Mouse (Mus musculus) forebrain, embryonic 10.5 days (tissue): ENCODE measurements around the gene Apex1. TPM values are rescaled to one million over a fixed set of nuclear protein-coding genes. Genes with fewer than 3 reads are reported as not detected.
A peak's percentile ranks its signal among the peaks of the same experiment; 100 is the strongest.
"Not testable (repeated sequence)": the region's sequence is repeated elsewhere in the genome, so short reads cannot be mapped to it uniquely, and the experiment has no call there.

Source experiments
- DNase-seq: peaks from one replicate; pipeline ENCODE4 v3.0.0-alpha.2; 2017; ENCODE audit warnings: low spot score; ENCODE audit errors: extremely low spot score
- H3K27ac ChIP-seq: fragments of 300-500 bp; sonication (generic); 2 replicates; pipeline ENCODE4 v1.5.1; 2016; ENCODE audit warnings: mild to moderate bottlenecking
- H3K27me3 ChIP-seq: fragments of 300-500 bp; sonication (generic); 2 replicates; pipeline ENCODE4 v1.6.1; 2016; ENCODE audit warnings: mild to moderate bottlenecking; ENCODE audit not compliant: poor library complexity, severe bottlenecking
- H3K36me3 ChIP-seq: fragments of 300-500 bp; sonication (generic); replicated peaks from 2 replicates; pipeline ENCODE4 v1.6.1; 2016; ENCODE audit warnings: mild to moderate bottlenecking, moderate library complexity
- H3K4me1 ChIP-seq: fragments of 300-500 bp; sonication (generic); 2 replicates; pipeline ENCODE4 v1.6.1; 2016
- H3K4me3 ChIP-seq: fragments of 300-500 bp; sonication (generic); 2 replicates; pipeline ENCODE4 v1.5.1; 2016; ENCODE audit warnings: mild to moderate bottlenecking, moderate library complexity
- H3K9me3 ChIP-seq: fragments of 300-500 bp; sonication (generic); 2 replicates; pipeline ENCODE4 v1.6.1; 2016; ENCODE audit warnings: mild to moderate bottlenecking, moderate library complexity
- WGBS: fragments of 180-500 bp; shearing (Covaris S2); methylation state at CpG from one replicate; pipeline ENCODE4 v1.1.7; 2016; 5-methylcytosine and 5-hydroxymethylcytosine counted together
- polyA plus RNA-seq: library from polyadenylated mRNA; unstranded; fragments of >200 nt; fragmentation: Nextera tagmentation; extraction: Ambion mirVana; gene quantifications from 2 replicates; pipeline ENCODE4 v1.2.1, GENCODE M21; 2016

Apex1 gene
- polyA plus RNA-seq, 1 experiment from 2014 or later = 503 TPM

DNA sequence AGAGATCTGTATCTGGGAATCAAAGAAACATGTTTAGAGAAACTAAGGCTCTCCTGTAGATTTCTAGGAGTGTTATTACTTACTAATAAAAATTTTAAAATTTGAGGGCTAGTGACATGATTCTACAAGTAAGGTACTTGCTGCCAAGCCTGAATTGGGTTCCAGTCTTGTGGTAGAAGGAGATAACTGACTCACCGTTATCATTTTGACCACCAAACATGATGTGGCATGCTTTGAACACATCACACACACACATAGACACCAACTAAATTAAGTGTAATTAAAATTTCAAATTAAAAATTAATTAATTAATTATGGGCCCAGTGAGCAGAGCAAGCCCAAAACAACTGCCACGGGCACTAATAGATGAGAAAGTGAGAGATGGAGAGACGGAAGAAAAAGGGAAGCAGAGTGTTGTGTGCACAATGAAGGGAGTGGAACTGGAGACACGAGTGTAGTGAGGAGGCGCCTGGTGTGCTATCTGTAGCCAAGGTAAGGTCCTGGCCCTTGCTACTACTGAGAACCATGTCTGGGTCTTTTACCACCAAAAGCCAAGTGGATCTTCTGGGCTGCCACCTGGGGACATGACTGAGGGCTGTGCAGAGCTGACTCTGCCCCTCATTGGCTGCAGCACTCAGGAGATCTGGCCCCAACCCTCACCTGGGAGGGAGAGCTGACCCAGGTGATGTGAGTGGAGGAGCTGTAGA is 33.7 kb downstream of the Apex1 start:
- not testable (repeated sequence) for DNase-seq, H3K27ac ChIP-seq
- WGBS = 94% methylated on average over 5 of the region's 5 CpGs

GRCm38 (mm10) chr14:50968216-50968980 is 43.6 kb downstream of the Apex1 start:
- Histone ChIP-seq H3K27ac (no peak overlapping the region), H3K36me3 (no peaks in the 10 kb centered on the region), H3K4me3 (no peak overlapping the region), H3K4me1 (peaks cover 34% of the 10 kb centered on the region), H3K9me3 (peaks cover 5% of the 10 kb centered on the region; the same call in 1 of the 2 replicates), H3K27me3 (no peaks in the 10 kb centered on the region)
- WGBS = 83% methylated on average over 5 of the region's 5 CpGs
- no peak for DNase-seq

More for the DNA sequence above, 33.7 kb downstream of the Apex1 start:
- not testable (repeated sequence) for H3K36me3 ChIP-seq, H3K4me1 ChIP-seq, H3K4me3 ChIP-seq, H3K27me3 ChIP-seq, H3K9me3 ChIP-seq

GRCm38 (mm10) chr14:50969041-50969440 is 44.3 kb downstream of the Apex1 start:
- H3K27ac ChIP-seq = peak overlapping the region; percentile 74
- no peak for DNase-seq
- H3K36me3 ChIP-seq = no peaks in the 10 kb centered on the region
- WGBS = 7% methylated on average over 1 of the region's 1 CpGs
- 0 out of 2 replicates have a peak overlapping the region, but pooled peaks have one; percentile 29 for H3K4me3 ChIP-seq
- H3K4me1 ChIP-seq = peaks cover 39% of the 10 kb centered on the region
- H3K27me3 ChIP-seq = no peaks in the 10 kb centered on the region
- peaks cover 5% of the 10 kb centered on the region; the same call in 1 of the 2 replicates for H3K9me3 ChIP-seq

DNA sequence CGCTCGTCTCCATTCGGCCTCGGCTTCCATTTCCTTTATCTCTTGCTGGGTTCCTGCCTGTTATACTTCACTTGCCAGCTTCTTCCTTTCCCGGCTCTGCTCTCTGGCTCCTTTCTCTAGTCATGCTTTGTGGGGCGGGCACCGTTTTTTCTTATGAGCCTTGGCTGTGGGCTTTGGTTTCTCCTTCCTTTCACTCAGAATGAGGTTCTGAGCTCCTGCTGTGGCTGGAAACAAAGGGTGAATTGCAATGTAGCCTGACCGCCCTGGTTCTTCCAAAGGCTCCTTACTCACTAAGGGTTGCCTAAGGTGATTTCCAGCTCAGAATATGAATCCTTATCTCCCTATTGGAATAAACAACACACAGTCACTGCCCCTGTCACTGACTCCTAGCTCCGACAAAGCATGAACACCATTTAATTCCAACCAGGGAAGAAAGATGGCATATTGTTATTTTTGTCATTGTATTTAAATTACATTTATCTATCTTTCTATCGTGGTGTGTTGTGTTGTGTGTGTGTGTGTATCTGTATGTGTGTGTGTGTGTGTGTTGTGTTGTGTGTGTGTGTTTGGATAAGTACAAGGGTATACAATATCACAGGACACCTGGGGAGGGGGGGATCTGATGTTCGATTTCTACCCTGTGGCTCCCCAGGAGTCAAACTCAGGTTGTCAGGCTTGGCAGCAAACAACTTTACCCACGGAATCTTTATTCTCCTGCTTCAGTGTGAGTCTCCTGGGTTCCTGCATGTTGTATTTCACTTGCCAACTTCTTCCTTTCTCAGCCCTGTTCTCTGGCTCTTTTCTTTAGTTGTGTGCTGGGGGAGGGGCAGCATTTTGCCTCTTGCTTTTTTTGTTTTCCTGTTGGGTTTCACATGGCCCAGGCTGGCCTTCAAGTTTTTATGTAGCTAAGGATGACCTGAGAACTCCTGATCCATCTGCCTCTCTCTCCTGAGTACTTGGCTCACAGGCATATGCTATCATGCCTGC is 45.1 kb downstream of the Apex1 start:
- peak; percentile 54 for DNase-seq
- Histone ChIP-seq H3K9me3 (no peaks in the 10 kb centered on the region; the same call in 1 of the 2 replicates), H3K27me3 (no peaks in the 10 kb centered on the region), H3K27ac (peak overlapping the region; percentile 74), H3K4me1 (peaks cover 40% of the 10 kb centered on the region), H3K36me3 (no peaks in the 10 kb centered on the region), H3K4me3 (peak overlapping the region; percentile 29; the same call in 1 of the 2 replicates)
- 15% methylated on average over 12 of the region's 12 CpGs for WGBS

DNA sequence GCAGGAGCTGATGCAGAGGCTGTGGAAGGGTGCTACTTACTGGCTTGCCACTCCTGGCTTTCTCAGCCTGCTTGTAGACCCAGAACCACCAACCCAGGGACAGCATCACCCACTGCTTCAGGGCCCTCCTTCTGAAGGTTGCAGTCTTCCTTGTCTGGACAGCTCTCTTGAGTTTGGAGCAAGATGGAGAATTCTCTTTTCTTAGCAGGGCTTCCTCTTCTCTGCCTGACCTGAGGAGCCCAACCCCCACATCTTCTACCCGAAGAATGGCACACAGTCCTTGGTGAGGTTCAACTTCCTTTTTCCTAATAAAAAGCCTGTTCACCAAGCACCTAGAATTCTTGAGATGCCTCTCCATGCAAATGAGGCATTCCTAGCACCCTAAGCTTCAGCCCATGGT is 46.1 kb downstream of the Apex1 start:
- H3K9me3 ChIP-seq = no peaks in the 10 kb centered on the region
- DNase-seq = no peak
- H3K4me3 ChIP-seq = no peak overlapping the region
- peaks cover 45% of the 10 kb centered on the region for H3K4me1 ChIP-seq
- peaks cover 4% of the 10 kb centered on the region; the same call in 1 of the 2 replicates for H3K27me3 ChIP-seq
- H3K36me3 ChIP-seq = no peaks in the 10 kb centered on the region
- no peak overlapping the region for H3K27ac ChIP-seq
- WGBS = 77% methylated on average over 1 of the region's 1 CpGs

GRCm38 (mm10) chr14:50973054-50973453 is 48.3 kb downstream of the Apex1 start:
- WGBS = 90% methylated on average over 5 of the region's 5 CpGs
- not testable (repeated sequence) for H3K36me3 ChIP-seq

GRCm38 (mm10) chr14:50973700-50974099 is 48.9 kb downstream of the Apex1 start:
- H3K27ac ChIP-seq = no peak overlapping the region
- WGBS = 27% methylated on average over 4 of the region's 4 CpGs

More at GRCm38 (mm10) chr14:50973054-50973453, 48.3 kb downstream of the Apex1 start:
- H3K9me3 ChIP-seq, H3K4me3 ChIP-seq, DNase-seq, H3K27me3 ChIP-seq, H3K27ac ChIP-seq: not testable (repeated sequence)
- H3K4me1 ChIP-seq = peaks cover 56% of the 10 kb centered on the region

DNA sequence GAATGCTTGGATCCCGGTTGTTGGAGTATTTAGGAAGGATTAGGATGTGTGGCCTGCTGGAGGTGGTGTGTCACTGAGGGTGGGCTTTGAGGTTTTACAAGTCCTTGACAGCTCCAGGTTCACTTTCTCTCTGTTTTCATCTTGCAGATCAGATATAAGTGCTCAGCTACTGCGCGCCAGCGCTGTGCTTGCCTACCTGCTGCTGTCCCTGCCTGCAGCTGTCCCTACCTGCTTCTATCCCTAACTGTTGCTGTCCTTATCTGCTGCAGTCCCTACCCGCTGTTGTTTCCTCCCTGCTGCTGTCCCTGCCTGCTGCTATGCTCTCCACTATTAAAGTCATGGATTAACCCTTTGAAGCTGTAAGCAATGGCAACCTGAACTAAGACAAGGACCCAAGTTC is 50.2 kb downstream of the Apex1 start:
- Histone ChIP-seq H3K4me1 (peaks cover 36% of the 10 kb centered on the region), H3K4me3 (no peak overlapping the region), H3K9me3 (no peaks in the 10 kb centered on the region), H3K36me3 (no peaks in the 10 kb centered on the region), H3K27me3 (peaks cover 4% of the 10 kb centered on the region; the same call in 1 of the 2 replicates), H3K27ac (no peak overlapping the region)
- 47% methylated on average over 5 of the region's 5 CpGs for WGBS
- DNase-seq = no peak

More at GRCm38 (mm10) chr14:50973700-50974099, 48.9 kb downstream of the Apex1 start:
- Histone ChIP-seq H3K9me3 (no peaks in the 10 kb centered on the region), H3K4me1 (peaks cover 49% of the 10 kb centered on the region), H3K27me3 (peaks cover 4% of the 10 kb centered on the region; the same call in 1 of the 2 replicates), H3K36me3 (no peaks in the 10 kb centered on the region), H3K4me3 (no peak overlapping the region)
- no peak for DNase-seq

DNA sequence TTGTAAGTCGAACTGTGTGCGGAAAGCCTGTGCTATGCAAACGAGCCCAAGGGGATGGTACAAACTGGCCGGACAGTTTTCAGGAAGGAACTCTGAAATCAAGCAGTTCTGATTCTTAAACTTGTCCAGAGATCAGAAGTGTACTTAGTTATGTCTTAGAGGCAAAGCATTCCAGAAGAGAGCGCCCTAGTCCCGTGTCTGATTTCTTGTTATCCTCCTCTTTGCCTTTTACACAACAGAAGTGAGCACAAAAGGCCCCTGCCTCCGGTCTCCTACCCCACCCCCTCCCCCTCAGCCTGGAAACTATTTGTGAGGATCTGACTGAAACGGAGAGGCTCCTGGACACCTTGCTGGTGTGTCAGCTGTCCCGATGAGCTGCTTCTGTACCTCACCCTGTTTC is 51.9 kb downstream of the Apex1 start:
- peak; percentile 37 for DNase-seq
- Histone ChIP-seq H3K9me3 (no peaks in the 10 kb centered on the region), H3K27ac (peak overlapping the region; percentile 77), H3K36me3 (no peaks in the 10 kb centered on the region), H3K4me3 (peak overlapping the region; percentile 22), H3K27me3 (peaks cover 4% of the 10 kb centered on the region; the same call in 1 of the 2 replicates), H3K4me1 (peaks cover 22% of the 10 kb centered on the region)
- WGBS = 14% methylated on average over 9 of the region's 9 CpGs

Other genes starting within 250 kb of the Apex1 start
- not detected in 2 replicates for gene Olfr747, start 231.8 kb upstream of the Apex1 start, polyA plus RNA-seq
- not detected in 2 replicates for gene Olfr748, start 217.6 kb upstream of the Apex1 start, polyA plus RNA-seq
- gene Olfr749, start 179.9 kb upstream of the Apex1 start, polyA plus RNA-seq = not detected in 2 replicates
- gene Ttc5, start 139.4 kb upstream of the Apex1 start, polyA plus RNA-seq = 107 and 109 TPM in 2 replicates
- gene Ccnb1ip1, start 117.2 kb upstream of the Apex1 start, polyA plus RNA-seq = not detected in 2 replicates
- 76.7 and 84.4 TPM in 2 replicates for gene Parp2, start 117.1 kb upstream of the Apex1 start, polyA plus RNA-seq
- gene Tep1, start 54.4 kb upstream of the Apex1 start, polyA plus RNA-seq = 4.1 and 5.2 TPM in 2 replicates
- 0.09 and 0.14 TPM in 2 replicates for gene Klhl33, start 27.5 kb upstream of the Apex1 start, polyA plus RNA-seq
- 190 and 197 TPM in 2 replicates for gene Osgep, start 75 bp upstream of the Apex1 start, polyA plus RNA-seq
- gene Pip4p1, start 5.9 kb downstream of the Apex1 start, polyA plus RNA-seq = 44.8 and 45.3 TPM in 2 replicates
- 82.4 and 83.6 TPM in 2 replicates for gene Pnp, start 6.1 kb downstream of the Apex1 start, polyA plus RNA-seq
- not detected in 2 replicates for gene Gm49342, start 19.5 kb downstream of the Apex1 start, polyA plus RNA-seq
- 0.73 and 1.3 TPM in 2 replicates for gene Pnp2, start 31.0 kb downstream of the Apex1 start, polyA plus RNA-seq
- gene Rnase10, start 82.8 kb downstream of the Apex1 start, polyA plus RNA-seq = not detected in 2 replicates
- gene Rnase9, start 116.9 kb downstream of the Apex1 start, polyA plus RNA-seq = not detected in 2 replicates
- gene Rnase11, start 125.2 kb downstream of the Apex1 start, polyA plus RNA-seq = not detected in 2 replicates
- not detected in 2 replicates for gene Rnase12, start 132.7 kb downstream of the Apex1 start, polyA plus RNA-seq
- not detected in 2 replicates for gene Olfr750, start 149.5 kb downstream of the Apex1 start, polyA plus RNA-seq
- gene Rnase4, start 166.1 kb downstream of the Apex1 start, polyA plus RNA-seq = 6.6 and 6.8 TPM in 2 replicates
- gene Ang, start 166.2 kb downstream of the Apex1 start, polyA plus RNA-seq = 1.7 and 1.9 TPM in 2 replicates
- gene Eddm3b, start 189.5 kb downstream of the Apex1 start, polyA plus RNA-seq = 0.28 TPM in 1 of 2 replicates, not detected in the other
- gene Rnase6, start 198.9 kb downstream of the Apex1 start, polyA plus RNA-seq = 0.26 and 0.30 TPM in 2 replicates
- not detected in 2 replicates for gene Rnase1, start 221.8 kb downstream of the Apex1 start, polyA plus RNA-seq
- not detected in 2 replicates for gene Rnase2b, start 237.3 kb downstream of the Apex1 start, polyA plus RNA-seq